ENCODE assay signal across 18 mouse cellular contexts in the genomic region with DNA sequence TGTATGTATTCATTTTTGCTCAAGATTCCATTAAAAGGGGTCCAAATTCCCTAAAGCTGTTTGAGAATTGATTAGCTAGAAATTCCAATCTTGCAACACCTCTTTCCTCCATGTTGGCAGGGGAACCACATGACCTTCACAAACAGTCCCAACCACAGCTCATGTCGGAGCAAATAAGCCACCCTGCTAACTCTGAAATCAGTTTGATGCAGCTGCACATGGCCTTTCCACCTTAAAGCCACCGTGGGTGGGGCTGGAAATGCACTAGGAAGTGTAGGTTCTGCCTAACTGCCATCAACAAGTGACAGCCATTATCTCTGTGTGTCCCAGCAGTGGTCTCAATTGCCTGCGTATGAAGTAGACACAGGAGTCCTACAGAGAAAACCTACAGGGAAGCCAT.
"Had no signal": no experiment of that assay in that cellular context is flagged by ENCODE, and none has a peak within 500 bp of the region (broad histone marks: within the 10 kb centered on the region; RNA-seq: fewer than 3 reads in every experiment).

No protein-coding gene starts in this region.

- H3K36me3 ChIP-seq: midbrain, embryonic 15.5 days; stomach, embryonic 15.5 days had no signal

- ATAC-seq: lung, postnatal 0 days; midbrain, embryonic 13.5 days; midbrain, embryonic 15.5 days had no signal

- H3K4me1 ChIP-seq: lung, embryonic 15.5 days; midbrain, embryonic 13.5 days; midbrain, embryonic 15.5 days; neural tube, embryonic 12.5 days; stomach, embryonic 15.5 days had no signal

- H3K9me3 ChIP-seq: lung, embryonic 15.5 days; midbrain, embryonic 13.5 days; midbrain, embryonic 15.5 days; neural tube, embryonic 12.5 days; stomach, embryonic 15.5 days had no signal

- H3K9ac ChIP-seq: liver, embryonic 14.5 days; lung, embryonic 15.5 days; midbrain, embryonic 13.5 days; midbrain, embryonic 15.5 days; neural tube, embryonic 12.5 days; stomach, embryonic 15.5 days had no signal

- H3K4me3 ChIP-seq: lung, embryonic 15.5 days; midbrain, embryonic 13.5 days; midbrain, embryonic 15.5 days; neural tube, embryonic 12.5 days; stomach, embryonic 15.5 days had no signal

- H3K4me2 ChIP-seq: lung, embryonic 15.5 days; midbrain, embryonic 11.5 days; midbrain, embryonic 13.5 days; midbrain, embryonic 15.5 days; neural tube, embryonic 12.5 days; stomach, embryonic 15.5 days had no signal

- DNase-seq: lung, adult 2 months; lung, postnatal 14 days; lung, postnatal 36 days; retina, postnatal 1 day; right cerebral cortex, adult 18-20 months; thymus, adult 2 months; thymus, postnatal 25 days; thymus, postnatal 4 days had no signal

- H3K27ac ChIP-seq: liver, embryonic 14.5 days; lung, embryonic 15.5 days; macrophage; midbrain, embryonic 13.5 days; midbrain, embryonic 15.5 days; neural tube, embryonic 12.5 days; stomach, embryonic 15.5 days; stomach, postnatal 0 days had no signal

- H3K27me3 ChIP-seq: lung, embryonic 15.5 days; midbrain, embryonic 13.5 days; midbrain, embryonic 15.5 days; neural tube, embryonic 12.5 days; stomach, embryonic 15.5 days had no signal
